Comparison of ENCODE assay signal across 13 mouse cellular contexts in the genomic region with DNA sequence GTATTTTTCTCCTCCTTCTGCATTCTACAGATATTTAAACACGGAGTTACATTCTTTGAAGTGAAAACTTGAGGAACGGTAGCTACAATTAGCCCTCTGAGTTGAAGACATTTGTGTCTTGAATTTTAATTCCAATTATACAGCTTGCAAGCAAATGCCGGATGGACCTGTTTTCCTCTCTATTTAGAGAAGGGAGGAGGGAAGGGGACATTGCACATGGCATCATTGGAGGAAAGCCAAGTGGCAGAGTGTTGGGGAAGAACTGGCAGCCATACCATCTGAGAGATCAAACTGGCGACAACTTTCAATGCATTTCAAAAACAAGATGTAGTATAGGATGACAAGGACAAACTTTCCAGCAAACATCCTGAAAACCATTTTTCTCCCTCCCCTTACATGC.
DNase-seq lines count a peak whose midpoint lies in the region; ATAC-seq lines count a peak whose summit lies in the region.
"Had no signal": no experiment of that assay in that cellular context is flagged by ENCODE, and none has a peak within 500 bp of the region (broad histone marks: within the 10 kb centered on the region; RNA-seq: fewer than 3 reads in every experiment).

No protein-coding gene starts in this region.

- no peak for DNase-seq in forebrain, embryonic 10.5 days (ENCODE audit: extremely low spot score, low spot score)
- peak; percentile 27 for DNase-seq in cerebellum, adult 11 months
- DNase-seq in frontal cortex, postnatal 10 days (ENCODE audit: low spot score in 2 of 2): peak; percentile 14 to 34
- peak; percentile 14 to 28 for DNase-seq in left cerebral cortex, postnatal 25 days (ENCODE audit: low spot score in 2 of 2)
- no peak for DNase-seq in lung, postnatal 14 days
- no peak for DNase-seq in adrenal gland, adult 18-20 months (ENCODE audit: low spot score in 2 of 2)
- DNase-seq: adrenal gland, postnatal 25 days; embryo, embryonic 11 days; kidney, adult 11 months had no signal

- no peaks in the 10 kb centered on the region for H3K27me3 ChIP-seq in forebrain, embryonic 13.5 days
- no peaks in the 10 kb centered on the region for H3K27me3 ChIP-seq in forebrain, embryonic 10.5 days (ENCODE audit: poor library complexity, severe bottlenecking)
- H3K27me3 ChIP-seq: heart, embryonic 13.5 days had no signal

- intact Hi-C loops in left cerebral cortex, postnatal 25 days (cut with DNase I): no loop called here

- peak; percentile 88 for ATAC-seq in forebrain, embryonic 13.5 days
- no peak for ATAC-seq in CD4-positive, CD25-positive, alpha-beta regulatory T cell, adult 4 months

- no peaks in the 10 kb centered on the region for H3K9me3 ChIP-seq in forebrain, embryonic 13.5 days (replicated peaks)
- H3K9me3 ChIP-seq in forebrain, embryonic 10.5 days: no peaks in the 10 kb centered on the region
- H3K9me3 ChIP-seq: heart, embryonic 13.5 days had no signal

- H3K4me1 ChIP-seq in forebrain, embryonic 13.5 days: peaks cover 11% of the 10 kb centered on the region; the same call in 1 of the 2 replicates
- no peaks in the 10 kb centered on the region for H3K4me1 ChIP-seq in forebrain, embryonic 10.5 days
- H3K4me1 ChIP-seq: heart, embryonic 13.5 days had no signal

- H3K4me2 ChIP-seq in forebrain, embryonic 13.5 days: peak overlapping the region; percentile 17; the same call in 1 of the 2 replicates
- H3K4me2 ChIP-seq: heart, embryonic 13.5 days had no signal

- H3K9ac ChIP-seq in forebrain, embryonic 13.5 days: no peak overlapping the region
- H3K9ac ChIP-seq: heart, embryonic 13.5 days had no signal

- H3K27ac ChIP-seq in forebrain, embryonic 13.5 days: peak overlapping the region; percentile 77
- H3K27ac ChIP-seq in forebrain, embryonic 10.5 days: no peak overlapping the region
- H3K27ac ChIP-seq: heart, embryonic 13.5 days; macrophage had no signal

- H3K4me3 ChIP-seq in forebrain, embryonic 13.5 days: no peak overlapping the region
- H3K4me3 ChIP-seq in forebrain, embryonic 10.5 days: no peak overlapping the region
- H3K4me3 ChIP-seq: heart, embryonic 13.5 days had no signal

- WGBS in forebrain, embryonic 13.5 days: 37% methylated on average over 4 of the region's 4 CpGs
- 91% methylated on average over 4 of the region's 4 CpGs for WGBS in forebrain, embryonic 10.5 days

- H3K36me3 ChIP-seq in forebrain, embryonic 13.5 days (ENCODE audit: poor library complexity, severe bottlenecking): no peaks in the 10 kb centered on the region
- H3K36me3 ChIP-seq in forebrain, embryonic 10.5 days (replicated peaks): no peaks in the 10 kb centered on the region
- H3K36me3 ChIP-seq: heart, embryonic 13.5 days had no signal

Comparison
In these comparisons a context has a peak if more than half of its experiments do, and no peak if none do; other contexts are left out.
1. DNase-seq: peak in cerebellum, adult 11 months (single experiment), frontal cortex, postnatal 10 days (2 of 2) and left cerebral cortex, postnatal 25 days (2 of 2); none in forebrain, embryonic 10.5 days (single experiment), lung, postnatal 14 days (single experiment) and adrenal gland, adult 18-20 months (0 of 2).